ENCODE assay signal across 17 mouse cellular contexts in genomic region chr7:126491005-126491404, GRCm38 (mm10).
"Had no signal": no experiment of that assay in that cellular context is flagged by ENCODE, and none has a peak within 500 bp of the region (broad histone marks: within the 10 kb centered on the region; RNA-seq: fewer than 3 reads in every experiment).

No protein-coding gene starts in this region.

- H3K9me3 ChIP-seq: liver, embryonic 15.5 days; lung, embryonic 15.5 days; midbrain, embryonic 10.5 days; midbrain, embryonic 12.5 days; neural tube, embryonic 12.5 days; stomach, embryonic 15.5 days had no signal

- H3K4me2 ChIP-seq: liver, embryonic 15.5 days; lung, embryonic 15.5 days; midbrain, embryonic 12.5 days; neural tube, embryonic 12.5 days; stomach, embryonic 15.5 days had no signal

- ATAC-seq: lung, postnatal 0 days; midbrain, embryonic 16.5 days had no signal

- DNase-seq: lung, adult 18-20 months; lung, postnatal 14 days; lung, postnatal 36 days; midbrain, embryonic 14.5 days; right cerebral cortex, postnatal 14 days; thymus, adult 2 months; thymus, postnatal 25 days; thymus, postnatal 4 days had no signal

- H3K27me3 ChIP-seq: liver, embryonic 15.5 days; lung, embryonic 15.5 days; midbrain, embryonic 12.5 days; neural tube, embryonic 12.5 days; stomach, embryonic 15.5 days had no signal

- H3K4me3 ChIP-seq: liver, embryonic 15.5 days; lung, embryonic 15.5 days; midbrain, embryonic 10.5 days; midbrain, embryonic 12.5 days; neural tube, embryonic 12.5 days; stomach, embryonic 15.5 days had no signal

- H3K27ac ChIP-seq: liver, embryonic 15.5 days; lung, embryonic 15.5 days; midbrain, embryonic 10.5 days; neural tube, embryonic 12.5 days; stomach, embryonic 15.5 days; stomach, postnatal 0 days had no signal

- H3K9ac ChIP-seq: liver, embryonic 15.5 days; lung, embryonic 15.5 days; midbrain, embryonic 12.5 days; neural tube, embryonic 12.5 days; stomach, embryonic 15.5 days had no signal
